Mouse (Mus musculus) liver, adult 2 months (tissue): Measurements from ENCODE around the gene Cdkn1a.

Source experiments
- CTCF ChIP-seq: fragments of 200-500 bp; IDR thresholded peaks from 2 replicates; pipeline ENCODE4 v1.5.1; 2011; ENCODE audit warnings: low read depth, low read length, control low read depth
- POLR2A ChIP-seq: fragments of 200-500 bp; IDR thresholded peaks from 2 replicates; pipeline ENCODE4 v1.6.1; 2011; ENCODE audit warnings: low read length, control low read depth; ENCODE audit not compliant: insufficient read depth; ENCODE audit errors: extremely low read depth

- TF ChIP-seq POLR2A (no peak), CTCF (no peak)
Measured at GRCm38 (mm10) chr17:29080758-29081617, 9.8 kb upstream of the Cdkn1a start.
